Mouse (Mus musculus): ENCODE data around the gene Ccr1. TPM values are rescaled to one million over a fixed set of nuclear protein-coding genes. Genes with fewer than 3 reads are reported as not detected.

Gene Ccr1
- polyA plus RNA-seq, 1 experiment from 2014 or later: 2.9 TPM

GRCm38 (mm10) chr9:123941316-123941715 is 27.2 kb downstream of the Ccr1 start:
- peak; percentile 30 for ATAC-seq (ENCODE audit: low read depth)
- no peaks in the 10 kb centered on the region for H3K36me3 ChIP-seq (ENCODE audit: control insufficient read depth, insufficient read depth)
- peaks cover 2% of the 10 kb centered on the region; the same call in 1 of the 2 replicates for H3K4me1 ChIP-seq (ENCODE audit: control insufficient read depth, low read depth, low read length)
- H3K4me3 ChIP-seq (ENCODE audit: low read depth, low read length): no peak overlapping the region
- WGBS (ENCODE audit: insufficient replicate concordance): 33% methylated on average over 2 of the region's 2 CpGs
- H3K27ac ChIP-seq (ENCODE audit: low read length): peak overlapping the region; percentile 50
- H3K9me3 ChIP-seq (replicated peaks; ENCODE audit: control insufficient read depth, low read length): no peaks in the 10 kb centered on the region
- H3K27me3 ChIP-seq (ENCODE audit: control insufficient read depth, insufficient read depth, low read depth, low read length): no peaks in the 10 kb centered on the region
- H3K4me2 ChIP-seq (ENCODE audit: low read depth, low read length): no peak overlapping the region
- no peak overlapping the region for H3K9ac ChIP-seq (ENCODE audit: low read depth, low read length)

GRCm38 (mm10) chr9:123940628-123941027 is 27.9 kb downstream of the Ccr1 start:
- ATAC-seq (ENCODE audit: low read depth): 0 out of 2 replicates have a peak, but pooled peaks have one; percentile 23
- no peaks in the 10 kb centered on the region for H3K36me3 ChIP-seq (ENCODE audit: control insufficient read depth, insufficient read depth)
- H3K4me2 ChIP-seq (ENCODE audit: low read depth, low read length): no peak overlapping the region
- H3K9me3 ChIP-seq (replicated peaks; ENCODE audit: control insufficient read depth, low read length): no peaks in the 10 kb centered on the region
- H3K4me3 ChIP-seq (ENCODE audit: low read depth, low read length): no peak overlapping the region
- peak overlapping the region; percentile 47 for H3K27ac ChIP-seq (ENCODE audit: low read length)
- H3K9ac ChIP-seq (ENCODE audit: low read depth, low read length): no peak overlapping the region
- no peaks in the 10 kb centered on the region for H3K27me3 ChIP-seq (ENCODE audit: control insufficient read depth, insufficient read depth, low read depth, low read length)
- peaks cover 2% of the 10 kb centered on the region; the same call in 1 of the 2 replicates for H3K4me1 ChIP-seq (ENCODE audit: control insufficient read depth, low read depth, low read length)

GRCm38 (mm10) chr9:123940168-123940567 is 28.3 kb downstream of the Ccr1 start:
- Histone ChIP-seq H3K27me3 (ENCODE audit: control insufficient read depth, insufficient read depth, low read depth, low read length) (no peaks in the 10 kb centered on the region), H3K27ac (ENCODE audit: low read length) (no peak overlapping the region), H3K9ac (ENCODE audit: low read depth, low read length) (no peak overlapping the region), H3K4me2 (ENCODE audit: low read depth, low read length) (no peak overlapping the region), H3K36me3 (ENCODE audit: control insufficient read depth, insufficient read depth) (no peaks in the 10 kb centered on the region), H3K9me3 (replicated peaks; ENCODE audit: control insufficient read depth, low read length) (no peaks in the 10 kb centered on the region), H3K4me3 (ENCODE audit: low read depth, low read length) (no peak overlapping the region), H3K4me1 (ENCODE audit: control insufficient read depth, low read depth, low read length) (peaks cover 2% of the 10 kb centered on the region; the same call in 1 of the 2 replicates)
- no peak for ATAC-seq (ENCODE audit: low read depth)
- WGBS (ENCODE audit: insufficient replicate concordance): 45% methylated on average over 1 of the region's 1 CpGs

- Histone ChIP-seq H3K4me1 (ENCODE audit: control insufficient read depth, low read depth, low read length) (peaks cover 2% of the 10 kb centered on the region; the same call in 1 of the 2 replicates), H3K9ac (ENCODE audit: low read depth, low read length) (no peak overlapping the region), H3K9me3 (replicated peaks; ENCODE audit: control insufficient read depth, low read length) (no peaks in the 10 kb centered on the region), H3K36me3 (ENCODE audit: control insufficient read depth, insufficient read depth) (no peaks in the 10 kb centered on the region), H3K4me2 (ENCODE audit: low read depth, low read length) (no peak overlapping the region), H3K27ac (ENCODE audit: low read length) (no peak overlapping the region), H3K27me3 (ENCODE audit: control insufficient read depth, insufficient read depth, low read depth, low read length) (no peaks in the 10 kb centered on the region), H3K4me3 (ENCODE audit: low read depth, low read length) (no peak overlapping the region)
- WGBS (ENCODE audit: insufficient replicate concordance): 67% methylated on average over 2 of the region's 2 CpGs
- ATAC-seq (ENCODE audit: low read depth): no peak
These were observed 30.5 kb downstream of the Ccr1 start for GRCm38 (mm10) chr9:123937989-123938388.

- no peak overlapping the region for H3K27ac ChIP-seq (ENCODE audit: low read length)
- H3K27me3 ChIP-seq (ENCODE audit: control insufficient read depth, insufficient read depth, low read depth, low read length): no peaks in the 10 kb centered on the region
- no peaks in the 10 kb centered on the region for H3K9me3 ChIP-seq (replicated peaks; ENCODE audit: control insufficient read depth, low read length)
- WGBS (ENCODE audit: insufficient replicate concordance): 68% methylated on average over 9 of the region's 9 CpGs
- ATAC-seq (ENCODE audit: low read depth): no peak
- H3K9ac ChIP-seq (ENCODE audit: low read depth, low read length): no peak overlapping the region
- H3K36me3 ChIP-seq (ENCODE audit: control insufficient read depth, insufficient read depth): no peaks in the 10 kb centered on the region
- H3K4me2 ChIP-seq (ENCODE audit: low read depth, low read length): no peak overlapping the region
- H3K4me3 ChIP-seq (ENCODE audit: low read depth, low read length): no peak overlapping the region
- peaks cover 8% of the 10 kb centered on the region for H3K4me1 ChIP-seq (ENCODE audit: control insufficient read depth, low read depth, low read length)
These were observed 31.8 kb downstream of the Ccr1 start for GRCm38 (mm10) chr9:123936604-123937280.

- Histone ChIP-seq H3K9me3 (replicated peaks; ENCODE audit: control insufficient read depth, low read length) (no peaks in the 10 kb centered on the region), H3K27me3 (ENCODE audit: control insufficient read depth, insufficient read depth, low read depth, low read length) (no peaks in the 10 kb centered on the region), H3K4me3 (ENCODE audit: low read depth, low read length) (no peak overlapping the region), H3K4me2 (ENCODE audit: low read depth, low read length) (no peak overlapping the region), H3K9ac (ENCODE audit: low read depth, low read length) (no peak overlapping the region), H3K27ac (ENCODE audit: low read length) (no peak overlapping the region), H3K4me1 (ENCODE audit: control insufficient read depth, low read depth, low read length) (peaks cover 12% of the 10 kb centered on the region), H3K36me3 (ENCODE audit: control insufficient read depth, insufficient read depth) (no peaks in the 10 kb centered on the region)
- 80% methylated on average over 5 of the region's 5 CpGs for WGBS (ENCODE audit: insufficient replicate concordance)
- ATAC-seq (ENCODE audit: low read depth): no peak
These were observed 32.7 kb downstream of the Ccr1 start for GRCm38 (mm10) chr9:123935776-123936175.

- WGBS (ENCODE audit: insufficient replicate concordance): 77% methylated on average over 6 of the region's 6 CpGs
- Histone ChIP-seq H3K4me2 (ENCODE audit: low read depth, low read length) (no peak overlapping the region), H3K27ac (ENCODE audit: low read length) (no peak overlapping the region), H3K27me3 (ENCODE audit: control insufficient read depth, insufficient read depth, low read depth, low read length) (no peaks in the 10 kb centered on the region), H3K9me3 (replicated peaks; ENCODE audit: control insufficient read depth, low read length) (no peaks in the 10 kb centered on the region), H3K9ac (ENCODE audit: low read depth, low read length) (no peak overlapping the region), H3K36me3 (ENCODE audit: control insufficient read depth, insufficient read depth) (no peaks in the 10 kb centered on the region), H3K4me1 (ENCODE audit: control insufficient read depth, low read depth, low read length) (peaks cover 16% of the 10 kb centered on the region), H3K4me3 (ENCODE audit: low read depth, low read length) (no peak overlapping the region)
- ATAC-seq (ENCODE audit: low read depth): no peak
These were observed 33.1 kb downstream of the Ccr1 start for GRCm38 (mm10) chr9:123935346-123935745.

- Histone ChIP-seq H3K4me1 (ENCODE audit: control insufficient read depth, low read depth, low read length) (peaks cover 24% of the 10 kb centered on the region), H3K4me3 (ENCODE audit: low read depth, low read length) (no peak overlapping the region), H3K36me3 (ENCODE audit: control insufficient read depth, insufficient read depth) (no peaks in the 10 kb centered on the region), H3K9ac (ENCODE audit: low read depth, low read length) (no peak overlapping the region), H3K27me3 (ENCODE audit: control insufficient read depth, insufficient read depth, low read depth, low read length) (no peaks in the 10 kb centered on the region), H3K9me3 (replicated peaks; ENCODE audit: control insufficient read depth, low read length) (no peaks in the 10 kb centered on the region), H3K27ac (ENCODE audit: low read length) (no peak overlapping the region), H3K4me2 (ENCODE audit: low read depth, low read length) (no peak overlapping the region)
- WGBS (ENCODE audit: insufficient replicate concordance): 76% methylated on average over 5 of the region's 5 CpGs
- ATAC-seq (ENCODE audit: low read depth): no peak
These were observed 34.6 kb downstream of the Ccr1 start for GRCm38 (mm10) chr9:123933716-123934445.
